Mouse (Mus musculus) C2C12 (cell line): ENCODE results near the gene Clec4a2. TPM values are rescaled to one million over a fixed set of nuclear protein-coding genes. Genes with fewer than 3 reads are reported as not detected.
"Not testable (repeated sequence)": the region's sequence is repeated elsewhere in the genome, so short reads cannot be mapped to it uniquely, and the experiment has no call there.

Experiments
- H3K27me3 ChIP-seq: one replicate; pipeline ENCODE4 v1.6.1; 2011; ENCODE audit not compliant: control insufficient read depth, insufficient read depth, insufficient read length
- H3K36me3 ChIP-seq: one replicate; pipeline ENCODE4 v1.6.1; 2011; ENCODE audit not compliant: control insufficient read depth, insufficient read depth
- H3K4me3 ChIP-seq: one replicate; pipeline ENCODE4 v1.5.1; 2011; ENCODE audit warnings: mild to moderate bottlenecking, control low read depth; ENCODE audit not compliant: poor library complexity, insufficient read depth, severe bottlenecking
- H3K79me2 ChIP-seq: one replicate; pipeline ENCODE4 v1.6.1; 2011; ENCODE audit not compliant: control insufficient read depth, insufficient read depth
- H3K79me3 ChIP-seq: one replicate; pipeline ENCODE4 v1.6.1; 2011; ENCODE audit warnings: low read depth, control low read depth
- H3ac ChIP-seq: one replicate; pipeline ENCODE3; 2011; ENCODE audit warnings: low read depth; ENCODE audit not compliant: control insufficient read depth, insufficient read length
- CEBPB ChIP-seq: IDR thresholded peaks from one replicate; pipeline ENCODE4 v1.6.1; 2011; ENCODE audit warnings: low read depth, mild to moderate bottlenecking, control low read depth, moderate library complexity
- CTCF ChIP-seq: IDR thresholded peaks from one replicate; pipeline ENCODE4 v1.5.1; 2011; ENCODE audit not compliant: control insufficient read depth, insufficient read depth, insufficient read length
- FOSL1 ChIP-seq: IDR thresholded peaks from one replicate; pipeline ENCODE4 v1.8.0; 2011; ENCODE audit warnings: mild to moderate bottlenecking, low read length; ENCODE audit not compliant: poor library complexity, insufficient read depth, severe bottlenecking
- MAX ChIP-seq: IDR thresholded peaks from one replicate; pipeline ENCODE4 v1.6.1; 2011; ENCODE audit warnings: mild to moderate bottlenecking, control low read depth
- MYOD1 ChIP-seq: IDR thresholded peaks from one replicate; pipeline ENCODE4 v1.6.1; 2011; ENCODE audit warnings: low read depth; ENCODE audit not compliant: control insufficient read depth, insufficient read length
- MYOG ChIP-seq: IDR thresholded peaks from one replicate; pipeline ENCODE4 v1.6.1; 2011; ENCODE audit not compliant: control insufficient read depth, insufficient read length; ENCODE audit errors: extremely low read depth
- USF1 ChIP-seq: IDR thresholded peaks from one replicate; pipeline ENCODE4 v1.6.1; 2011; ENCODE audit warnings: low read depth, mild to moderate bottlenecking, control low read depth, moderate library complexity
- long read RNA-seq, 2 experiments: library from polyadenylated mRNA; unstranded; transcript quantifications; one replicate each; pipeline ENCODE4 v2.0.0; 2019 to 2020
- polyA plus RNA-seq: library from polyadenylated mRNA; unstranded; fragments of >200 nt; fragmentation: generic; extraction: Trizol; gene quantifications from one replicate; pipeline ENCODE4 v1.2.1, GENCODE M21; 2012; ENCODE audit warnings: missing spikeins

The Clec4a2 gene
- polyA plus RNA-seq, result not detected
- long read RNA-seq, experiment 1, result 0 reads
- long read RNA-seq, experiment 2, result 0 reads

DNA sequence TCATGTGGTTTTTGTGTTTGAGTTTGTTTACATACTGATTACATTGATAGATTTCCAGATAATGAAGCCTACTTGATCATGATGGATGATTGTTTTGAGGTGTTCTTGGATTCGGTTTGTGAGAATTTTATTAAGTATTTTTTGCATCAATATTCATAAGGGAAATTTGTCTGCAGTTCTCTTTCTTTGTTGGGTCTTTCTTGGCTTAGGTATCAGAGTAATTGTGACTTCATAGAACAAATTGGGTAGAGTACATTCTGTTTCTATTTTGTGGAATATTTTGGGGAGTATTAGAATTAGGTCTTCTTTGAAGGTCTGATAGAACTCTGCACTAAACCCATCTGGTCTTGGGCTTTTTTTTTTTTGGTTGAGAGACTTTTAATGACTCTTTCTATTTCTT lies at the start of gene Clec4a2:
Gene Clec4a2, plus strand, starts transcription at position 301 of the 400 bp plus-strand sequence.
- not testable (repeated sequence) for H3ac ChIP-seq, H3K4me3 ChIP-seq, H3K27me3 ChIP-seq, H3K36me3 ChIP-seq, H3K79me3 ChIP-seq, H3K79me2 ChIP-seq

DNA sequence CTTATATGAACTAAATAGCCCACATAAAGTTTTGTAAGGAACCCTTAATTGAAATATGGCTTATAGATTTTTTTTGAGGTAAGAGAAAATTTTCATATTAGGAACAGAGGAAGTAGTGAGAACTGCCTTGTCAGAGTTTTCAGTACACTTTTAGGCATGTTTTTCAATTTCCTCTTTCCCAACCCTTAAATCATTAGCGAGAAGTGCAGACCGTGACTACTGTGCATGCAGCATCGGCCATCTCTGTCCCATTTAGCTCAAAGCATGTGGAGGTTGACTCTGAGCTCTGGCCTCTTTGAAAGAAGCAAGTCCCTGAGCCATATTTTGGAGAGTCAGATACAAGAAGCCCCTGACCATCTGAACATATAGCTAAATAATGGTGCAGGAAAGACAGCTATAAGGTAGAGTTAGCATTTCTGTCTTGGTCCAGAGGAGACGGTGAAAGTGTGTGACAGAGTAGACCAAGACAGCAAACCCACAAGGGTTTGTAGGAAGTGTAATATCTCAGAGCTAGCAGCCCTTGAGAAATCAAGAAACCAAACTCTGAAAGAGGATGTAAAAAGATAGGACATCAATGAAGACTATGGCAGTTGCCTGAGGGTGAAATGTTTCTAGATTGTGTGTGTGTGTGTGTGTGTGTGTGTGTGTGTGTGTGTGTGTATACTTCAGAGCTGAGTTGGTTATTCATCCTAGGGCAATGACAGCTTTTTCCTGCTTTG lies 10.9 kb upstream of the Clec4a2 start:
- Histone ChIP-seq H3K36me3 (no peaks in the 10 kb centered on the region), H3K79me2 (no peaks in the 10 kb centered on the region), H3ac (no peak overlapping the region), H3K79me3 (no peaks in the 10 kb centered on the region), H3K4me3 (no peak overlapping the region), H3K27me3 (no peaks in the 10 kb centered on the region)
- no peak for TF ChIP-seq MYOD1
- no peak for TF ChIP-seq CTCF
- TF ChIP-seq MYOG, result no peak
- TF ChIP-seq FOSL1, result no peak
- TF ChIP-seq USF1, result no peak
- no peak for TF ChIP-seq MAX
- no peak for TF ChIP-seq CEBPB

DNA sequence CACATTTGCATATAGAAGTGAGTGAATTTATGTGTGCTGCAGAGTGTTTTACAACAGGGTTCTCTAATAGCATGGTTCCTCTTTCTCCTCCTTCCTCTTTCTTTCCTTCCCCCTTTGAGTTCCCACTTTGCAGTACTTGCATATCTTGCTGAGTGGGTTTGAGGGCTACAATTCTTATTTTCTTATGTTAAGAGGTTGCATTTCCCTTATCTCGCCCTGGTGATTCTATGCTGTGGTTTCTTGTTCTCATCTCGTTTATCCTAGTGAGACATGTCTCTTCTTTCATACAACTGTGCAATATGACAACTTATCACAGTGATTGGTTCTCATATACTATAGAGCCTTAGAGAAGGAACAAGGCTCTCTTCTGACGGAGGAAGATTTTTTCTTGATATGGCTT lies 17.0 kb downstream of the Clec4a2 start:
- Histone ChIP-seq H3K27me3 (no peaks in the 10 kb centered on the region), H3K79me2 (no peaks in the 10 kb centered on the region), H3K4me3 (no peak overlapping the region), H3K36me3 (no peaks in the 10 kb centered on the region), H3K79me3 (no peaks in the 10 kb centered on the region), H3ac (no peak overlapping the region)
- TF ChIP-seq CTCF, result no peak
- no peak for TF ChIP-seq CEBPB
- no peak for TF ChIP-seq MYOD1
- no peak for TF ChIP-seq MAX
- TF ChIP-seq FOSL1, result no peak
- TF ChIP-seq MYOG, result no peak
- TF ChIP-seq USF1, result no peak

DNA sequence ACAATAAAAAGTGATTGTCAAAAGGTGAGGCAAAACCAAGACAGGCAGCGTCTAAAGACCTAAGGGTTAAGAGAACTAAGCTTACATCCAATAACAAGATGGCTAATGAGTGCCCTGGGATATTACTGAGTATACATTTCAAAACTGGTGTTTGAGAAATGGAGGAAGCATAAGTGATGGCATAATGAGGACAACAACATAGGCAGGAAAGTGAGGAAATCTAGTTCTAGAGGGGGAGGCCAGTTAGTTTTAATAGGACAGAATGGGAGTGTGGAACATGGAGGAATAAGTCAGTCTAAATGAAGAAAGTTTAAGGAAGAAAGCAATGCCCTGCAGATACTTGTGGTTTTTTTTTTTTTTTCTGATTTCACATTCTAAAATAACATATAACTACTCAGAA lies 20.9 kb downstream of the Clec4a2 start:
- Histone ChIP-seq H3K36me3 (no peaks in the 10 kb centered on the region), H3K79me3 (no peaks in the 10 kb centered on the region), H3K27me3 (no peaks in the 10 kb centered on the region), H3ac (no peak overlapping the region), H3K4me3 (no peak overlapping the region), H3K79me2 (no peaks in the 10 kb centered on the region)
- TF ChIP-seq USF1 (no peak), CEBPB (no peak), MAX (no peak), MYOG (no peak), CTCF (no peak), MYOD1 (no peak), FOSL1 (no peak)

DNA sequence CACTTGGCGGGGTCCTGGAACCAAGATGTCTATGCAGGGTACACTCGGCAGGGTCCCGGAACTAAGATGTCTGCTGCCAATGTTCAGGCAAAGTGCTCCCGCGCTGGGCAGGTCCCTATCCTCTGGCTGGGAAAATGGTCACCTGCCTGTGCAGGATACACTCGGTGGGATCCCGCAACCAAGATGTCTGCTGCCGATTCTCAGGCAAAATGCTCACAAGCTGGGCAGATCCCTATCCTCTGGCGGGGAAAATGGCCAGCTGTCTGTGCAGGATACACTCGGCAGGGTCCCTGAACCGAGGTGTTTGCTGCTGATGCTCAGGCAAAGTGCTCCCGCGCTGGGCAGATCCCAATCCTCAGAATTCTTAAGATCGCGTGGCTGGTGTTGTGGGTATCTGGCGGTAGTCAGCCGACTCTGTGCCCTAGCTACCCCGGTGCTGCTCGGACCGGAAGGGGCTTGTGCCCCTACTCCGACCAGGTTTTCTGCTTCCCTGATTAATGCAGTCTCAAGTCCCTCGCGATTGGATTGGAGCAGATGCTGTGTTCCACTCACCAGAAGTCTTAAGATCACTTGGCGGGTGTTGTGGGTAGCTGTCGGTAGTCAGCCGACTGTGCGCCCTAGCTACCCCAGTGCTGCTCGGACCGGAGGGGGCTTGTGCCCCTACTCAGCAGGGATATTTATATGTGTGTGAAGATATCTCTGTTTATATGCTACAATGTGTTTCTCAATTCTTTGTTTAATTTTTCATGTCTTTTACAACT lies 31.7 kb downstream of the Clec4a2 start:
- not testable (repeated sequence) for H3K4me3 ChIP-seq, H3K36me3 ChIP-seq, H3K27me3 ChIP-seq, H3K79me2 ChIP-seq, H3K79me3 ChIP-seq, H3ac ChIP-seq

DNA sequence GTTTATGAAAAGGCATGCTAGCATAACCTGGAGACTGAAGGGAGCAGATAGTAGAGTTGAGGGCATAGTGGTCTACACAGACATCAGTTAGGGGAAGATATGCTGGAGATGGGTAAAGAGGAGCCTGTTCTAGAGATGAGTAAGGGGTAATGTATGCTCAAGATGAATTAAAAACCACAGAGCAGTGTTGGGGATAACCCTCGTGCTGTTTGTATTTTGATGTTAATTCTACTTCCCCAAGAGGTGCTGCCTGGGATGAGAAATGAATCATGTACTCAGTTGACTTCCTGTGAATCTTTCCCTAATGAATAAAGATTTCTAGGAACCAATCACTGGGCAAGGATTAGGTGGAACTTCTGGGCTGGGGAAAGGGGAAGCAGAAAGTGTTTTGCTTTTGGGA lies 63.9 kb downstream of the Clec4a2 start:
- no peak overlapping the region for H3K4me3 ChIP-seq
- H3K36me3 ChIP-seq, result no peaks in the 10 kb centered on the region
- H3ac ChIP-seq, result no peak overlapping the region
- H3K79me3 ChIP-seq, result no peaks in the 10 kb centered on the region
- no peak for TF ChIP-seq MYOG
- TF ChIP-seq MAX, result no peak
- TF ChIP-seq CEBPB, result no peak
- TF ChIP-seq USF1, result no peak
- TF ChIP-seq CTCF, result no peak
- no peak for TF ChIP-seq FOSL1
- TF ChIP-seq MYOD1, result no peak
- H3K79me2 ChIP-seq, result no peaks in the 10 kb centered on the region
- H3K27me3 ChIP-seq, result no peaks in the 10 kb centered on the region
